Mouse (Mus musculus): ENCODE data around the gene Fyb2. TPM values are rescaled to one million over a fixed set of nuclear protein-coding genes. Genes with fewer than 3 reads are reported as not detected.
A peak's percentile ranks its signal among the peaks of the same experiment; 100 is the strongest.

The Fyb2 gene
- polyA plus RNA-seq, 1 experiment from 2014 or later, result 0.08 TPM

DNA sequence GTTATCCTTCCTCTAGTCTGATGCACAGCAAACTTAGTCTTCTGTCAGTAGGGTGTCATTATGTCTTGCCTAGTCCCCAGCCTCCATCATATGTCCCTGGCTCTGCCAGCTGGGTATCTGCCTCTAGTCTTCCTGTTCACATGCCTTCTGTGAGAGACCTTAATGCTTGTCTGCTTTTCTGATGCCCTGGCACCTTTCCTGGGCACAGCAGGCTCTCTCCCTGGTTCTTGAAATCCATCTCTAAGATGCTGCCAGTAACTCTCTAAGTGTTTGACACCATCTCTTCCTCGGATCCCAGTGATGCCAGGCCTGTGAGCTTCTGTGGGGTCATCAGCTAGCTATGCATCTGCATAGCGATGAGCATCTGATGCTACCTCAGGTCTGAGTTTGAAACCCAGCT lies 10.4 kb upstream of the Fyb2 start:
- no peak overlapping the region for H3K27ac ChIP-seq
- no peaks in the 10 kb centered on the region for H3K9me3 ChIP-seq
- 85% methylated on average over 2 of the region's 2 CpGs for WGBS
- H3K4me3 ChIP-seq (replicated peaks), result no peak overlapping the region
- no peaks in the 10 kb centered on the region for H3K36me3 ChIP-seq
- no peak overlapping the region for H3K4me2 ChIP-seq
- ATAC-seq (ENCODE audit: insufficient read depth, low FRiP score, low read depth), result no peak
- H3K4me1 ChIP-seq, result no peaks in the 10 kb centered on the region
- no peaks in the 10 kb centered on the region for H3K27me3 ChIP-seq (replicated peaks)
- H3K9ac ChIP-seq, result no peak overlapping the region

DNA sequence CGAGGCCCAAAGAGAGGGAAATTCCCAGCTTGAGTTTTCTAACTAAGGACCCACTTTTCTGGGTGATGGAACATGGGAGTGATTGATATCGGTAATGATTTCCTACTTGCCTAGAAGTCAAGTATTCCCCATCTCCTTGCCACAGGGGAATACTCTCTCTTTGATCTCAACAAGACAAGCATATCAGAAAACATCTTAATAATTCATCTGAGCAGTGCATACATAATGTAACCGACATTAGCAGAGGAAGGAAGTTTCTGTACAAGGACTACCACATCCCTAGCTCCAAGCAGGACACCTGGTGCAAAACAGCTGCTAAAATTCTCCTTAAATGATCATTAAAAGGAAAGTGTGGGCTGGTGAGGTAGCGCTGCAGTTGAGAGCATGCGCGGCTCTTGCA lies 8.2 kb upstream of the Fyb2 start:
- no peak overlapping the region for H3K4me3 ChIP-seq (replicated peaks)
- no peaks in the 10 kb centered on the region for H3K4me1 ChIP-seq
- no peak overlapping the region for H3K27ac ChIP-seq
- H3K9ac ChIP-seq, result no peak overlapping the region
- H3K9me3 ChIP-seq, result no peaks in the 10 kb centered on the region
- no peaks in the 10 kb centered on the region for H3K36me3 ChIP-seq
- no peak overlapping the region for H3K4me2 ChIP-seq
- no peak for ATAC-seq (ENCODE audit: insufficient read depth, low FRiP score, low read depth)
- H3K27me3 ChIP-seq (replicated peaks), result no peaks in the 10 kb centered on the region
- 90% methylated on average over 6 of the region's 6 CpGs for WGBS

- Histone ChIP-seq H3K4me2 (no peak overlapping the region), H3K4me1 (no peaks in the 10 kb centered on the region), H3K9ac (no peak overlapping the region), H3K36me3 (no peaks in the 10 kb centered on the region), H3K27me3 (replicated peaks) (0 out of 2 replicates have a peak, but pooled peaks cover 2% of the 10 kb centered on the region), H3K27ac (no peak overlapping the region), H3K4me3 (replicated peaks) (no peak overlapping the region), H3K9me3 (no peaks in the 10 kb centered on the region)
- 35% methylated on average over 7 of the region's 7 CpGs for WGBS
- peak; percentile 58; the same call in 1 of the 2 replicates for ATAC-seq (ENCODE audit: insufficient read depth, low FRiP score, low read depth)
Measured at GRCm38 (mm10) chr4:104911685-104912084, 1.6 kb upstream of the Fyb2 start.

DNA sequence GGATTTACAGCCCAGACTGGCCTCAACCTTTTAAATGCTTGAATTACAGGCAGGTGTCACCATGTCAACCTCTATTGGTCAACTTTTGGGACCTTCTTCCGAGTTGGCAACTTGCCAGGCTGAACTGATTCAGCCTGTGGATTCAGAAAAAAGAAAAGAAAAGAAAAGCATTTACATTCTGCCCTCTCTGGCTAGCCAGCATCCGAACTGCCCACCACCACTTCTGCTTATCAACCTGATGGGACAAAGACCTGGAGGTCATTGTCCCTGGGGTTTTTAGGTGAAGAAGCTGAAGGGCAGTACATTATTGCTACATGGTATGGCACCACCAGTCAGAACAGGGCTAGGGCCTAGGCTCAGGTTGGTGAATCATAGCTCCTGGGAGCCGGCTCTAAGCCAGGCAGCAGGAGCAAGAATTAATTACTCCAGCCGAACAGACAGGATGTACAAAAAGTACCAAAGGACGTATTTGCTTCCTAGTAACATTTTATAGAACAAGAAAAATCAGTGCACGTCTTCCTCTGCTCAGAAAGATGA lies 1.5 kb downstream of the Fyb2 start:
- Histone ChIP-seq H3K9ac (no peak overlapping the region), H3K4me2 (no peak overlapping the region), H3K36me3 (no peaks in the 10 kb centered on the region), H3K9me3 (no peaks in the 10 kb centered on the region), H3K4me1 (no peaks in the 10 kb centered on the region), H3K27me3 (replicated peaks) (0 out of 2 replicates have a peak, but pooled peaks cover 2% of the 10 kb centered on the region), H3K4me3 (replicated peaks) (no peak overlapping the region), H3K27ac (no peak overlapping the region)
- WGBS, result 65% methylated on average over 6 of the region's 6 CpGs
- no peak for ATAC-seq (ENCODE audit: insufficient read depth, low FRiP score, low read depth)

DNA sequence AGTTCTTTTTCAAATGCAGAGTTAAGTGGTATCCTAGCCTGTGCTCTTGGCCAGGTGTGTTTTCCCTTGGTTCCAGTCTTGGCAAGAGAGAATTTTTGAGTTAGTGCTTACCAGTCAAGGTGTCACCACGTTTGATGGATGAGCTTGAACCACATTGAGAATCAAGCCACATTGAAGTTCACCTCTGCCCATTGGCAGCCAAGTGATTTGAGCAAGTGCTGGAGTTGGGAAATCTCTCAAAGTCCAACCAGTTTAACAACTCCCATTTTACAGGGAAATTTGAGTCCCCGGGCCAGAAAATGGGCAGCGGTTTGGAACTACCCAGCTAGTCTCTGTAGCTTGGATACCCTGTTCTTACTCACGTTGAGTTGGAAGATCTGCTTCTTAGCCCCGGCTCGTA lies 4.8 kb downstream of the Fyb2 start:
- ATAC-seq (ENCODE audit: insufficient read depth, low FRiP score, low read depth), result no peak
- 0 out of 2 replicates have a peak, but pooled peaks cover 2% of the 10 kb centered on the region for H3K27me3 ChIP-seq (replicated peaks)
- 79% methylated on average over 6 of the region's 6 CpGs for WGBS

GRCm38 (mm10) chr4:104925383-104925782 lies 12.1 kb downstream of the Fyb2 start:
- no peaks in the 10 kb centered on the region for H3K27me3 ChIP-seq (replicated peaks)
- no peaks in the 10 kb centered on the region for H3K4me1 ChIP-seq
- H3K9ac ChIP-seq, result no peak overlapping the region
- 87% methylated on average over 5 of the region's 5 CpGs for WGBS
- no peak for ATAC-seq (ENCODE audit: insufficient read depth, low FRiP score, low read depth)
- H3K36me3 ChIP-seq, result no peaks in the 10 kb centered on the region
- H3K4me2 ChIP-seq, result no peak overlapping the region
- no peak overlapping the region for H3K27ac ChIP-seq
- no peak overlapping the region for H3K4me3 ChIP-seq (replicated peaks)
- H3K9me3 ChIP-seq, result no peaks in the 10 kb centered on the region

More for the DNA sequence above, 4.8 kb downstream of the Fyb2 start:
- no peak overlapping the region for H3K9ac ChIP-seq
- H3K4me1 ChIP-seq, result no peaks in the 10 kb centered on the region
- H3K27ac ChIP-seq, result no peak overlapping the region
- no peaks in the 10 kb centered on the region for H3K9me3 ChIP-seq
- no peak overlapping the region for H3K4me2 ChIP-seq
- H3K36me3 ChIP-seq, result no peaks in the 10 kb centered on the region
- no peak overlapping the region for H3K4me3 ChIP-seq (replicated peaks)

- Histone ChIP-seq H3K4me2 (no peak overlapping the region), H3K9me3 (no peaks in the 10 kb centered on the region), H3K4me1 (no peaks in the 10 kb centered on the region), H3K27me3 (replicated peaks) (no peaks in the 10 kb centered on the region), H3K36me3 (no peaks in the 10 kb centered on the region), H3K4me3 (replicated peaks) (no peak overlapping the region), H3K27ac (no peak overlapping the region), H3K9ac (no peak overlapping the region)
- ATAC-seq (ENCODE audit: insufficient read depth, low FRiP score, low read depth), result no peak
- 84% methylated on average over 7 of the region's 7 CpGs for WGBS
Measured at GRCm38 (mm10) chr4:104929165-104929564, 15.9 kb downstream of the Fyb2 start.

GRCm38 (mm10) chr4:104933620-104934019 lies 20.4 kb downstream of the Fyb2 start:
- no peak for ATAC-seq (ENCODE audit: insufficient read depth, low FRiP score, low read depth)

GRCm38 (mm10) chr4:104934997-104935396 lies 21.7 kb downstream of the Fyb2 start:
- Histone ChIP-seq H3K4me3 (replicated peaks) (no peak overlapping the region), H3K9ac (no peak overlapping the region), H3K4me1 (no peaks in the 10 kb centered on the region), H3K27me3 (replicated peaks) (no peaks in the 10 kb centered on the region), H3K4me2 (no peak overlapping the region), H3K36me3 (no peaks in the 10 kb centered on the region), H3K27ac (no peak overlapping the region), H3K9me3 (no peaks in the 10 kb centered on the region)
- 53% methylated on average over 3 of the region's 3 CpGs for WGBS
- ATAC-seq (ENCODE audit: insufficient read depth, low FRiP score, low read depth), result no peak

More at GRCm38 (mm10) chr4:104933620-104934019, 20.4 kb downstream of the Fyb2 start:
- H3K4me2 ChIP-seq, result no peak overlapping the region
- no peaks in the 10 kb centered on the region for H3K9me3 ChIP-seq
- H3K27ac ChIP-seq, result no peak overlapping the region
- H3K9ac ChIP-seq, result no peak overlapping the region
- H3K4me3 ChIP-seq (replicated peaks), result no peak overlapping the region
- H3K27me3 ChIP-seq (replicated peaks), result no peaks in the 10 kb centered on the region
- no peaks in the 10 kb centered on the region for H3K36me3 ChIP-seq
- no peaks in the 10 kb centered on the region for H3K4me1 ChIP-seq

DNA sequence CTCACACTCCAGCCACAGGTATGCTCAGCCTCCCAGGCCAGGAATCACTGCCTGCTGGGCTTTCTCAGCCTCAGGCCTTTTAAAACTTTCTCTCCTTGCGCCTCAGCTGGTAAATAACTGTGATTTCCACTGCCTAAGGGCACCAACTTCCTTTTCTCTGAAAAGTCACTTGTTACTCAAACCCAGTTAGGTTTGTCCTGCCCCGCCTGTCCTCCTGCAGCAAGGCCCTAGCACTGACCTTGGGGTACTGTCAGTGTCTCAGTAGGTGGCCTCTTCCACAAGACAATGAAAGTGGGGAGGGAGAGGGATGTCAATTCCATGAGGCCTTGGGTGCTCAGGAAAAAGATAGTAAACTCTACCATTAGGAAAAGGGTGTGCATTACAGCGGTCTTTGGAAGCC lies 22.2 kb downstream of the Fyb2 start:
- Histone ChIP-seq H3K27ac (no peak overlapping the region), H3K4me2 (no peak overlapping the region), H3K9ac (no peak overlapping the region), H3K4me1 (no peaks in the 10 kb centered on the region), H3K27me3 (replicated peaks) (no peaks in the 10 kb centered on the region), H3K4me3 (replicated peaks) (no peak overlapping the region), H3K9me3 (no peaks in the 10 kb centered on the region), H3K36me3 (no peaks in the 10 kb centered on the region)
- no peak for ATAC-seq (ENCODE audit: insufficient read depth, low FRiP score, low read depth)
- 65% methylated on average over 3 of the region's 3 CpGs for WGBS

DNA sequence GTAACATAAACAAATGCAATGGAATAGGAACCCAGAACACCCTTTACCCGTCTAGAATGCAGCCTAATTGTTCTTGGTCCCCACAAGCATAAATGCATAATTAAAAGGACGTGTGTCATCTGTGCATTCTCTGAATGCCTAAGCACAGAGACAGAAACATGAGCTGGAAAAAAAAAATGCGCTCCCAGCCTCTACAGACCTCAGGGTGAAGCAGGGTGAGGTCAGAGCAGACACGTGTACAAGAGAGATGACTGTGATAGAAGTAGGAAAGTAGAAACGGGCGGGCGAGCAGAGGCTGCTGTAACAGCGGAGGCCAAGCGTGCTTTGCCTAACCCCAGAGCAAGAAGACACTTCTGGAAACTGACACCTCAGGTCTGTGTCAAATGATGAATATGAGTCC lies 22.8 kb downstream of the Fyb2 start:
- Histone ChIP-seq H3K4me3 (replicated peaks) (no peak overlapping the region), H3K9me3 (no peaks in the 10 kb centered on the region), H3K4me2 (no peak overlapping the region), H3K4me1 (no peaks in the 10 kb centered on the region), H3K27ac (no peak overlapping the region), H3K27me3 (replicated peaks) (no peaks in the 10 kb centered on the region), H3K36me3 (no peaks in the 10 kb centered on the region), H3K9ac (no peak overlapping the region)
- ATAC-seq (ENCODE audit: insufficient read depth, low FRiP score, low read depth), result no peak
- 44% methylated on average over 9 of the region's 9 CpGs for WGBS

GRCm38 (mm10) chr4:104939535-104939934 lies 26.3 kb downstream of the Fyb2 start:
- H3K9ac ChIP-seq, result no peak overlapping the region
- no peaks in the 10 kb centered on the region for H3K4me1 ChIP-seq
- no peak overlapping the region for H3K4me2 ChIP-seq
- ATAC-seq (ENCODE audit: insufficient read depth, low FRiP score, low read depth), result no peak
- no peaks in the 10 kb centered on the region for H3K27me3 ChIP-seq (replicated peaks)
- H3K9me3 ChIP-seq, result no peaks in the 10 kb centered on the region
- no peak overlapping the region for H3K27ac ChIP-seq
- H3K4me3 ChIP-seq (replicated peaks), result no peak overlapping the region
- WGBS, result 63% methylated on average over 6 of the region's 6 CpGs
- no peaks in the 10 kb centered on the region for H3K36me3 ChIP-seq

GRCm38 (mm10) chr4:104941895-104942294 lies 28.6 kb downstream of the Fyb2 start:
- Histone ChIP-seq H3K4me2 (no peak overlapping the region), H3K4me3 (replicated peaks) (no peak overlapping the region), H3K27ac (no peak overlapping the region), H3K27me3 (replicated peaks) (no peaks in the 10 kb centered on the region), H3K9ac (no peak overlapping the region), H3K9me3 (no peaks in the 10 kb centered on the region), H3K4me1 (no peaks in the 10 kb centered on the region), H3K36me3 (no peaks in the 10 kb centered on the region)
- WGBS, result 64% methylated on average over 1 of the region's 1 CpGs
- no peak for ATAC-seq (ENCODE audit: insufficient read depth, low FRiP score, low read depth)

Measured in stomach, embryonic 15.5 days (tissue).